Mouse (Mus musculus): ENCODE measurements around the gene Spag5. TPM values are rescaled to one million over a fixed set of nuclear protein-coding genes. Genes with fewer than 3 reads are reported as not detected.

Spag5 gene
- polyA plus RNA-seq, 1 experiment from 2014 or later, result 63.0 TPM

GRCm38 (mm10) chr11:78346326-78347069 lies 45.2 kb downstream of the Spag5 start:
- Histone ChIP-seq H3K9ac (no peak overlapping the region), H3K9me3 (no peaks in the 10 kb centered on the region), H3K4me3 (replicated peaks) (no peak overlapping the region), H3K27me3 (no peaks in the 10 kb centered on the region), H3K4me2 (no peak overlapping the region), H3K36me3 (replicated peaks) (peaks cover 13% of the 10 kb centered on the region), H3K4me1 (peaks cover 41% of the 10 kb centered on the region), H3K27ac (peak overlapping the region; percentile 16; the same call in 1 of the 2 replicates)
- 69% methylated on average over 6 of the region's 6 CpGs for WGBS
- ATAC-seq (ENCODE audit: low FRiP score), result no peak

- Histone ChIP-seq H3K4me2 (no peak overlapping the region), H3K4me3 (replicated peaks) (no peak overlapping the region), H3K9ac (no peak overlapping the region), H3K27me3 (no peaks in the 10 kb centered on the region), H3K36me3 (replicated peaks) (peaks cover 12% of the 10 kb centered on the region), H3K9me3 (no peaks in the 10 kb centered on the region), H3K27ac (no peak overlapping the region), H3K4me1 (peaks cover 41% of the 10 kb centered on the region)
- WGBS, result 91% methylated on average over 10 of the region's 10 CpGs
- ATAC-seq (ENCODE audit: low FRiP score), result no peak
These were observed 45.9 kb downstream of the Spag5 start for GRCm38 (mm10) chr11:78347070-78347754.

GRCm38 (mm10) chr11:78347908-78348307 lies 46.6 kb downstream of the Spag5 start:
- Histone ChIP-seq H3K4me1 (peaks cover 39% of the 10 kb centered on the region), H3K9ac (no peak overlapping the region), H3K36me3 (replicated peaks) (peaks cover 12% of the 10 kb centered on the region), H3K4me2 (no peak overlapping the region), H3K4me3 (replicated peaks) (no peak overlapping the region), H3K9me3 (no peaks in the 10 kb centered on the region), H3K27ac (no peak overlapping the region), H3K27me3 (no peaks in the 10 kb centered on the region)
- WGBS, result 90% methylated on average over 9 of the region's 9 CpGs
- no peak for ATAC-seq (ENCODE audit: low FRiP score)

- no peak for ATAC-seq (ENCODE audit: low FRiP score)
- no peaks in the 10 kb centered on the region for H3K27me3 ChIP-seq
- H3K36me3 ChIP-seq (replicated peaks), result peaks cover 12% of the 10 kb centered on the region
- H3K27ac ChIP-seq, result no peak overlapping the region
- no peak overlapping the region for H3K9ac ChIP-seq
- 76% methylated on average over 7 of the region's 7 CpGs for WGBS
- peaks cover 37% of the 10 kb centered on the region for H3K4me1 ChIP-seq
- H3K4me3 ChIP-seq (replicated peaks), result no peak overlapping the region
- no peaks in the 10 kb centered on the region for H3K9me3 ChIP-seq
- H3K4me2 ChIP-seq, result no peak overlapping the region
These were observed 47.1 kb downstream of the Spag5 start for GRCm38 (mm10) chr11:78348474-78348873.

GRCm38 (mm10) chr11:78349441-78350358 lies 48.4 kb downstream of the Spag5 start:
- no peaks in the 10 kb centered on the region for H3K9me3 ChIP-seq
- WGBS, result 91% methylated on average over 4 of the region's 4 CpGs
- H3K9ac ChIP-seq, result no peak overlapping the region
- H3K4me2 ChIP-seq, result no peak overlapping the region
- no peak overlapping the region for H3K4me3 ChIP-seq (replicated peaks)
- peaks cover 28% of the 10 kb centered on the region for H3K4me1 ChIP-seq
- H3K36me3 ChIP-seq (replicated peaks), result peaks cover 12% of the 10 kb centered on the region
- no peaks in the 10 kb centered on the region for H3K27me3 ChIP-seq
- no peak for ATAC-seq (ENCODE audit: low FRiP score)
- no peak overlapping the region for H3K27ac ChIP-seq

GRCm38 (mm10) chr11:78353081-78353480 lies 51.8 kb downstream of the Spag5 start:
- 95% methylated on average over 1 of the region's 1 CpGs for WGBS
- H3K27ac ChIP-seq, result no peak overlapping the region
- H3K4me3 ChIP-seq (replicated peaks), result no peak overlapping the region
- no peak overlapping the region for H3K9ac ChIP-seq
- ATAC-seq (ENCODE audit: low FRiP score), result no peak
- no peaks in the 10 kb centered on the region for H3K9me3 ChIP-seq
- no peaks in the 10 kb centered on the region for H3K27me3 ChIP-seq
- H3K4me1 ChIP-seq, result 0 out of 2 replicates have a peak, but pooled peaks cover 3% of the 10 kb centered on the region
- H3K4me2 ChIP-seq, result no peak overlapping the region
- H3K36me3 ChIP-seq (replicated peaks), result peaks cover 10% of the 10 kb centered on the region

GRCm38 (mm10) chr11:78354905-78355304 lies 53.6 kb downstream of the Spag5 start:
- no peaks in the 10 kb centered on the region for H3K9me3 ChIP-seq
- no peak overlapping the region for H3K9ac ChIP-seq
- no peak overlapping the region for H3K4me3 ChIP-seq (replicated peaks)
- H3K36me3 ChIP-seq (replicated peaks), result no peaks in the 10 kb centered on the region; the same call in 1 of the 2 replicates
- ATAC-seq (ENCODE audit: low FRiP score), result no peak
- H3K27ac ChIP-seq, result no peak overlapping the region
- H3K27me3 ChIP-seq, result 0 out of 2 replicates have a peak, but pooled peaks cover 4% of the 10 kb centered on the region
- H3K4me1 ChIP-seq, result no peaks in the 10 kb centered on the region
- 88% methylated on average over 6 of the region's 6 CpGs for WGBS
- H3K4me2 ChIP-seq, result no peak overlapping the region

GRCm38 (mm10) chr11:78355471-78356238 lies 54.3 kb downstream of the Spag5 start:
- no peak for ATAC-seq (ENCODE audit: low FRiP score)

GRCm38 (mm10) chr11:78358330-78359007 lies 57.1 kb downstream of the Spag5 start:
- ATAC-seq (ENCODE audit: low FRiP score), result no peak
- Histone ChIP-seq H3K4me2 (no peak overlapping the region), H3K27me3 (0 out of 2 replicates have a peak, but pooled peaks cover 4% of the 10 kb centered on the region), H3K4me3 (replicated peaks) (no peak overlapping the region), H3K4me1 (peaks cover 3% of the 10 kb centered on the region; the same call in 1 of the 2 replicates), H3K9ac (no peak overlapping the region), H3K27ac (no peak overlapping the region), H3K36me3 (replicated peaks) (no peaks in the 10 kb centered on the region), H3K9me3 (no peaks in the 10 kb centered on the region)
- WGBS, result 10% methylated on average over 22 of the region's 22 CpGs

More at GRCm38 (mm10) chr11:78355471-78356238, 54.3 kb downstream of the Spag5 start:
- Histone ChIP-seq H3K27me3 (0 out of 2 replicates have a peak, but pooled peaks cover 4% of the 10 kb centered on the region), H3K9ac (no peak overlapping the region), H3K36me3 (replicated peaks) (no peaks in the 10 kb centered on the region), H3K4me2 (no peak overlapping the region), H3K4me3 (replicated peaks) (no peak overlapping the region), H3K4me1 (peaks cover 1% of the 10 kb centered on the region; the same call in 1 of the 2 replicates), H3K9me3 (no peaks in the 10 kb centered on the region), H3K27ac (no peak overlapping the region)
- WGBS, result 32% methylated on average over 4 of the region's 4 CpGs

GRCm38 (mm10) chr11:78360125-78360788 lies 58.9 kb downstream of the Spag5 start:
- ATAC-seq (ENCODE audit: low FRiP score), result peak; percentile 63; the same call in 1 of the 2 replicates
- no peak overlapping the region for H3K9ac ChIP-seq
- WGBS, result 13% methylated on average over 13 of the region's 13 CpGs

More at GRCm38 (mm10) chr11:78360125-78360788, 58.9 kb downstream of the Spag5 start:
- H3K27ac ChIP-seq, result no peak overlapping the region
- no peaks in the 10 kb centered on the region for H3K9me3 ChIP-seq
- 0 out of 2 replicates have a peak, but pooled peaks cover 4% of the 10 kb centered on the region for H3K27me3 ChIP-seq
- H3K4me3 ChIP-seq (replicated peaks), result peak overlapping the region; percentile 27
- H3K4me1 ChIP-seq, result peaks cover 6% of the 10 kb centered on the region; the same call in 1 of the 2 replicates
- H3K4me2 ChIP-seq, result peak overlapping the region; percentile 46
- no peaks in the 10 kb centered on the region for H3K36me3 ChIP-seq (replicated peaks)
